9 mouse cellular contexts compared by ENCODE assay signal in genomic region chr2:38196199-38197060, GRCm38 (mm10).
DNase-seq lines count a peak whose midpoint lies in the region; ATAC-seq and TF ChIP-seq lines count a peak whose summit lies in the region.
"Had no signal": no experiment of that assay in that cellular context is flagged by ENCODE, and none has a peak within 500 bp of the region (broad histone marks: within the 10 kb centered on the region; RNA-seq: fewer than 3 reads in every experiment).

No protein-coding gene starts in this region.

- no peaks in the 10 kb centered on the region for H3K9me3 ChIP-seq in hindbrain, postnatal 0 days (ENCODE audit: low read length)
- no peaks in the 10 kb centered on the region for H3K9me3 ChIP-seq in hindbrain, embryonic 11.5 days (ENCODE audit: control insufficient read depth, low read length)
- H3K9me3 ChIP-seq: embryonic facial prominence, embryonic 12.5 days had no signal

- H3K4me3 ChIP-seq in hindbrain, postnatal 0 days (ENCODE audit: low read length): no peak overlapping the region
- H3K4me3 ChIP-seq in hindbrain, embryonic 11.5 days (ENCODE audit: low read depth, low read length): no peak overlapping the region
- H3K4me3 ChIP-seq in left cerebral cortex, adult 2 months: no peak overlapping the region
- H3K4me3 ChIP-seq: embryonic facial prominence, embryonic 12.5 days; myocyte had no signal

- ATAC-seq in hindbrain, postnatal 0 days: no peak
- ATAC-seq in hindbrain, embryonic 11.5 days (ENCODE audit: low FRiP score): no peak

- peak; percentile 55 for DNase-seq in hindbrain, postnatal 0 days (ENCODE audit: low spot score)
- no peak for DNase-seq in hindbrain, embryonic 11.5 days (ENCODE audit: low spot score)
- peak; percentile 81 for DNase-seq in Muller cell, postnatal 12 days (ENCODE audit: inconsistent ontology term)
- DNase-seq in R1 (ENCODE audit: low read depth, low spot score): peak; percentile 59
- DNase-seq in kidney, postnatal 36 days: peak; percentile 7 to 16
- DNase-seq in left cerebral cortex, adult 2 months (ENCODE audit: extremely low spot score in 1 of 2, low spot score in 2 of 2): no peak
- no peak for DNase-seq in testis, postnatal 10 days (ENCODE audit: low spot score)

- H3K4me1 ChIP-seq in hindbrain, postnatal 0 days (ENCODE audit: insufficient read depth, low read length): no peaks in the 10 kb centered on the region
- no peaks in the 10 kb centered on the region for H3K4me1 ChIP-seq in hindbrain, embryonic 11.5 days (replicated peaks; ENCODE audit: control insufficient read depth, insufficient read depth, low read length)
- H3K4me1 ChIP-seq: embryonic facial prominence, embryonic 12.5 days had no signal

- no peak overlapping the region for H3K9ac ChIP-seq in hindbrain, postnatal 0 days (replicated peaks; ENCODE audit: low read length)
- no peak overlapping the region for H3K9ac ChIP-seq in hindbrain, embryonic 11.5 days (ENCODE audit: low read depth, low read length)
- H3K9ac ChIP-seq: embryonic facial prominence, embryonic 12.5 days had no signal

- no peak for TF ChIP-seq CTCF in hindbrain, postnatal 0 days (IDR thresholded peaks at IDR 0.05; ENCODE audit: low read depth)
- TF ChIP-seq CTCF in left cerebral cortex, adult 2 months (IDR thresholded peaks at IDR 0.05): no peak

- no peaks in the 10 kb centered on the region for H3K36me3 ChIP-seq in hindbrain, postnatal 0 days (ENCODE audit: insufficient read depth, low read length)
- no peaks in the 10 kb centered on the region for H3K36me3 ChIP-seq in hindbrain, embryonic 11.5 days (ENCODE audit: control insufficient read depth, insufficient read depth, low read length)
- H3K36me3 ChIP-seq: embryonic facial prominence, embryonic 12.5 days had no signal

- WGBS in hindbrain, postnatal 0 days: 22% methylated on average over 9 of the region's 9 CpGs
- WGBS in hindbrain, embryonic 11.5 days: 70% methylated on average over 9 of the region's 9 CpGs

- intact Hi-C loops in left cerebral cortex, adult 2 months (cut with DNase I): no loop called here

- H3K27me3 ChIP-seq in hindbrain, postnatal 0 days (ENCODE audit: insufficient read depth, low read length): no peaks in the 10 kb centered on the region
- H3K27me3 ChIP-seq in hindbrain, embryonic 11.5 days (ENCODE audit: control insufficient read depth, insufficient read depth, low read length): no peaks in the 10 kb centered on the region
- H3K27me3 ChIP-seq: embryonic facial prominence, embryonic 12.5 days had no signal

- peak overlapping the region; percentile 38 for H3K4me2 ChIP-seq in hindbrain, postnatal 0 days (ENCODE audit: low read depth, low read length)
- H3K4me2 ChIP-seq in hindbrain, embryonic 11.5 days (replicated peaks; ENCODE audit: low read depth, low read length): no peak overlapping the region
- H3K4me2 ChIP-seq: embryonic facial prominence, embryonic 12.5 days had no signal

- H3K27ac ChIP-seq in hindbrain, postnatal 0 days: no peak overlapping the region
- H3K27ac ChIP-seq in hindbrain, embryonic 11.5 days (ENCODE audit: low read depth, low read length): no peak overlapping the region
- H3K27ac ChIP-seq in left cerebral cortex, adult 2 months: no peak overlapping the region
- H3K27ac ChIP-seq: embryonic facial prominence, embryonic 12.5 days had no signal

Comparison
In these comparisons a context has a peak if more than half of its experiments do, and no peak if none do; other contexts are left out.
1. DNase-seq: peak in hindbrain, postnatal 0 days (single experiment), Muller cell, postnatal 12 days (single experiment), R1 (single experiment) and kidney, postnatal 36 days (2 of 2); none in hindbrain, embryonic 11.5 days (single experiment), left cerebral cortex, adult 2 months (0 of 2) and testis, postnatal 10 days (single experiment).